Mouse (Mus musculus) spleen, postnatal 36 days (tissue): Measurements from ENCODE around the gene Zfp493.
"Not testable (repeated sequence)": the region's sequence is repeated elsewhere in the genome, so short reads cannot be mapped to it uniquely, and the experiment has no call there.

ENCODE experiments used
- DNase-seq, 2 experiments: peaks; one replicate each; pipeline ENCODE4 v3.0.0; 2022; ENCODE audit warnings: low spot score in 2 of 2, mixed read lengths in 1 of 2

The Zfp493 gene

DNA sequence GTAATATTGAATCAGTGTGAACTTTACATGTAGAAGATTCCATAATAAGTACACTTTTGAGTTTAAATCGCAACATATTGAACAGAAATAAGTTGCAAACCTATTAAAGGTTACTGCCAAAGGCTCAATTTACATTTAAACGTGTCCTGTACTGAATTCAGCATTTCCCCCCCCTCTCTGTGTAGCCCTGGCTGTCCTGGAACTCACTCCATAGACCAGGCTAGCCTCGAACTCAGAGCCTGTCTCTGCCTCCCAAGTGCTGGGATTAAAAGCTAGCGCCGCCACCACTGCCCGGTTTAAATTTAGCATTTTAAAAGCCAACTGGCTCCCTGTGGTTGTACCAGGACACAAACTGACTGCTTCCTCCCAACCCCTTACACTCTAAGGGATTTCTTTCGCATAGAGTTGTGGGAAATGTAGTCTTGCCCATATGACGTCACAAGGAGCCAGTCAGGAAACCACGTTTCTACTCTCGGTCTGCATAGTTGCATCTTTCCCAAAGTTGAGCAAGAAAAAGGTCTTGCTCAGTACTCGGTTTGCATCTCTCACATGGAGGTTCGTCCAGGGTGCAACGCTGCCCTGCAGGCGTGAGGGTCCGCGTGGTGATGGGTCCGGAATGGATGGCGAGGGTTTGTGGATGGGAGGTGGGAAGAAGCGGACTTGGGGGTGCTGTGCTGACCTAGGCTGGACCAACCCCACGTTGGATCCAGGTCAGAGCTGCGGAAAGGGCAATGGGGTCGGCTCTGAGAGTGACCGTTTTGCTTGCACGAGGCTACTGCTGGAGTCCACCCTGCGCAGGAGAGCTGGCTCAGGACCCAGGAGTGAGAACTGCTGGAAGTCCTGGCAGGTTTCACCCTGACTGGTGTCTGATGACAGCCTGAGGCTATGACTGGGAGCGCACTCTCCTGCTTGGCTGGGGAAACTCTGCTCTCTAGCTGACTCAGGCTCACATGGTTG, at the start of gene Zfp493:
Gene Zfp493 (plus strand): TSS at position 429 of the 957 bp plus-strand sequence.
- peak; percentile 68 to 75 for DNase-seq

DNA sequence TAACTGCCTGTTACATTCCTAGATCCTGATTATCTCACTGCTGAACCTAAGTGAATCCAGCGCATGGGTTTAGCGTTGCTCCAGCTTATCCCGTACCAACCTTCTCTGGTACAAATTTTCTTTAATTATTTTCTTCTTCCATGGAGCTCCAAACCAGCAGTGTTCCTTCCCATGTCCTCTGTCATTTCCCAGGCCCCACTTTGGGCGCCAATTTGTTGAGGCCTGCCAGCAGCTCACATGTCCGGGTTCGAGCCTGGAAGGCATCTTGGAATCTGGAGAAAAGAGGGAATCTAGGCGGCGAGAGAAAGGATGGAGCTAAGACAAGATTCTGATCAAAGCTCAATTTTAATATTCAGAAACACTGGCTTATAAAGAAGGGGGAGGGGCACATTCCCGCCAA, 45.1 kb upstream of the Zfp493 start:
- not testable (repeated sequence) for DNase-seq

DNA sequence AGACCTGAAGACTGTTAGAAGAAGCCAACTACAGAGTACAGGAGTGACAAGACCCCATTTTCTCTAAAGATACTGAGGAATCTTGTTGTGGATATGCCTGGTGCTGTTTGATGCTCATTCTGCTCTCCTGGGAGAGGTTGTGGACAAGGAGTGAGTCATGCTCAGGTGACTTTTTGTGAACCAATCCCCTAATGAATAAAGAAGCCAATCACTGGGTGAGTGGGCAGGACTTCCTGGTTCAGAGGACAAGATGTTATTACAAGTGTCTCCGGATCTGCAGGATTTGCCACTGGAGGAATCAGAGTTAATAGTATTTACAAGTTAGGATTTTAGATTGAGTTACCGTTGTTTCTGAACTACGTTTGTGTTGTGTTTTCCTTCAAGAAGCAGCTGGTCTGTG, 36.6 kb upstream of the Zfp493 start:
- no peak for DNase-seq

DNA sequence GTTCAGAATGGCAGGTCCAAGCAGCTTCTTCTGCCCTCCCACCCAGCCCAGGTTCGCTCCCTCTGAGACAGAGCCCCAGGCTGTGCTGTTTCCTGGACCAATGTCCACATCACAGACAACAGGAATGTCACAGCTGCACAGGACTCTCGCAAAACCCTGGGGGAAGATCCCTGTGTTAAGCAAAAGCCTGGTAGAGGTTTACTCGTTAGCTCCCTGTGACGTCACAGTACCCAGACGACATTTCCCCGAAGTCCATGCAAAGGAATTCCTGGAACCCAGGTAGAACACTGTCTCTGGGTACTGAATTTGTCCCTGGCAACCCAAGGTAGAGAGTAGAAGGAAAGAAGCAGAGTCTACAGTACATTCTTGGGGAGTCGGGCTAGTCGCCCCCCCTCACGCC, 35.6 kb upstream of the Zfp493 start:
- no peak for DNase-seq

DNA sequence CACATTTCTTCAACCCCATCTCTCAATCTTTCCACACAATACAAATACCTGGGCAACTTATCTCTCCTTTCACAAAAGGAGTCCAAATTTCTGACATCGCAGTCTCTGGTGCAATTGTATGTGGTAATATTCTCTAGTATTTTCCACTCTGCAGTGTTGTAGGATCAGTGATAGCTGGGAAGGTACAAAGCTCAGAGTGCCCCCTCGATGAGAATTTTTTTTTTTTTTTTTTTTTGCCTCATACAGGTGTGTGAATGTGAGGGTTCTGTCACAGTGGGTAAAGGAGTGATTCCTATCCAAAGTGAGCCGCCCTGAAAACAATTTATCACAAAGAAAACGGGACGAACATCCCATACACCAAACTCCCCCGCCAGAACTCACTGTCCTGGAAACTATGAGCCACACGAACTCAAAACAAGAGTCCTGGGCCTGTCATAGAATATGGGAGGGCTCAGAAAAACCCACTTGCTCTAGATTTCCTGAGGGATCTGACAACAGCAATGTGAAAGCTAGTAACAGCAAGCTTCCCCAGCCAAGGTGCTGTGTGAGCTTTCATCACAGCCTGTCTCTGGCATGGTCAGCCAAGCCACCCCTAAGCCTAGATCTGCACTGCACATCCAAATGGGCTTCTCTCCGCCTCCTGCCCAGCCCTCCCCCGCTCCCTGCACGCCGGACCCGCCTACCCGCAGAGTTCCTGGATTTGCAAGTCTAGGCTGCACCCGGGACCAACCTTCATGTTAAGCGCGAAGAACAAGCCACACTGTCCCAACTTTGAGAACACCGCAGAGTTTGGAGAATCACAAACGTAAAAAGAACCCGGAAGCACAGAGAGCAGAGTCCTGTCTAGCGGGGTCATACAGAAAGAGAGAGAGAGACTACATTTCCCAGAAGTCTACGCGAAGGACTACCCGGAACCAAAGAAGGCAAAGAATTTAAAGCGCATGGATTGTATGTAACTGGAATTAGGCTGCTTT, 24.9 kb upstream of the Zfp493 start, which contains the start of gene Zfp85:
Gene Zfp85 (minus strand): TSS at position 896 of the 974 bp plus-strand sequence.
- DNase-seq = peak; percentile 40 to 50

DNA sequence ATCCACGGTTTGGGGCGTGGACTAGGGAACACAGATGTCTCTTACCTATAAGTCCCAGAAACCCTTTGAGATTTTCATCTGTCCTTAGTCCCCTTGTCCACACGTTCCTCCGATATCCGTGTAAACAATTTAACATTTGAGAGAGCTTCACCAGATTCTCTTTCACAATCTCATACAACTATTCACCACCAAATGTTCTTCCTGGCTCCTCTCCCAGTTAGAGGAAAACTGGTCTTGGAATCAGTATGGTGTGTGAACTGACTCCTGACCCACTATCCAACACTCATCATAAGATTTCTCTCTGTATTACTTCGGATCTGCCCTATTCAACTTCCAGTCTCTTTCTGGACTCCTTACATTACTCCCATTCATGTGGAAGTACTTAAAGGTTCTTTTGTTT, 23.7 kb upstream of the Zfp493 start:
- DNase-seq = no peak

DNA sequence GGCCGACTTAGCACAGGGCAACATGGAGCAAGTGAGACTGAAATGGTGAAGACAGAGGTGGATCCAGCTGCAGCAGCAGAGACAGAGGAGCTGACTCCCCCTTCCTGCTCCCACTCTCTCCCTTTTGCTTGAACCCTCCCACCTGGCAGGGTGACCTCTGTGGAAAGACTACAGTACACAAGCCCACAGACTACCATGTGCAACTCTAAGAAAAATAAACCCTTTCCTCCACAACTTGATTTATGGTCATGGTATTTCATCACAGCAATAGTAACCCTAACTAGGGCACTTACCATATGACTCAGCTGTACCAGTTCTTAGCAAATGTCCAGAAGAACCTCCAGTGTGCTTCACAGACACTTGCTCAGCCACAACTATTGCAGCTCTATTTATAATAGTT, 19.5 kb upstream of the Zfp493 start:
- DNase-seq = no peak

DNA sequence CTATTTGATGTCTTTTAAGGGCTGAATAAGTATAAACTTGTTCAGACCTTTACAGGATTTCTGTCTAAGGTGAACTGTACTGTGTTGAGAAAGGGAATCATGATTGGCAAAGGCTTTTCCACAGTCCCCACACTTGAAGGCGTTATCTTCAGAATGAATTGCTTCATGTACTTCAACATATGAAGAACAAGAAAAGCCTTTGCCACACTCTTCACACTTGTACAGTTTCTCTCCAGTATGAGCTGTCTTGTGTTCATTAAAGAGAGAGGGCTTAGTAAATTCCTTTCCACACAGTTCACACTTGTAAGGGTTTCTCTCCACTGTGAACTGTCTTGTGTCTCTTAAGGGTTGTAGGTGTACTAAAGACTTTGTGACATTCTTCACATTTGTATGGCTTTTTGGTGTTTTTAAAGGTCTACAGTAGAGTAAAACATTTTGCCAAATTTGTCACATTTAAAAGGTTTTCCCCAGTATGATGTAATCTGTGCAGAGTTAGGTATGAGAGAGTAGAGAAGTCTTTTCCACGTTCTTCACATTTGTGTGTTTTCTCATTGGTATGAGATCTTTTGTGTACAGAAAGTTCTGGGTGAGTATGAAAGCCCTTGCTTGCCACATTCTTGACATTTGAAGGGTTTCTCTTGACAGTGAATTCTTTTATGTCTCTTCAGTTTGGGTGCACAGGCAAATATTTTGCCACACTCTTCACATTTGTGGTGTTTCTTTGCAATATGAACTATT, 16.3 kb upstream of the Zfp493 start:
- DNase-seq = no peak

DNA sequence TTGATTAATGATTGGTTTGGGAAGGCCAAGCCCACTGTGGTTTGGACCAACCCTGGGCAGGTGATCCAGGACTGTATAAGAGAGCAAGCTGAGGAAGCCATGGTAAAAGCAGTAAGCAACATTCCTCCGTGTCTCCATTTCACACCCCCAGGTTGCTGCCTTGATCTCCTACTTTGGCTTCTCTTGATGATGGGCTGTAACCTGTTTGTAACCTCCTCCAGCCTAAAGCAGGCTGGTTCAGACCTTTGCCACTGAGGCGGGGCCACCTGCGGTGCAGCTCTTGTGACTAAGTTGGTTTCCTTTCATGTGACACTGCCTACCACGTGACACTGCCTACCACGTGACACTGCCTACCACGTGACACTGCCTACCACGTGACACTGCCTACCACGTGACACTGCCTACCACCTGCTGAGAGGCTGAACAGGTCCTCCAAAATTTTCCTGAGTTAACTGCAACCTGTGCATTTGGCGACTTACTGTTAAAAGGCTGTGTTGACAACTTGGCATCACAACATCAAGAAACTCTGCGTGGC, 12.5 kb downstream of the Zfp493 start:
- DNase-seq = no peak

DNA sequence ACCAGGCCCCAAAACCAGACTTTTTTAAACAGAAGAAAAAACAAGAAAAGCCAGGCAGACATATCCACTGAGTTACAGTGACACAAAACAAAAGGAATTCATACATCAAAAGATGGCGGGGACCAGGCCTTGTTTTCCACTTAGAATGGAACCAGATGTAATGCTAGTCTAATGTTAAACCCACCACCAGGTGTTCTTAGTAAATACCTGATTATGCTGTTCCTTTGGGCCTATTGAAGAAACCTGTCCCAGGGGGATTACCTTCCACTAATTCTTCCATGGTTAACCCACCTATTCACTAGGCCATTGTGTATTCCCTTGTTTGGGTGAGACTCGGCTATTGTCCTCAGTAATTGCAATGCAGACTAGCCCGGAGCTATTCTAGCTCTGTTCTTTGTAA, 19.1 kb downstream of the Zfp493 start:
- no peak for DNase-seq

DNA sequence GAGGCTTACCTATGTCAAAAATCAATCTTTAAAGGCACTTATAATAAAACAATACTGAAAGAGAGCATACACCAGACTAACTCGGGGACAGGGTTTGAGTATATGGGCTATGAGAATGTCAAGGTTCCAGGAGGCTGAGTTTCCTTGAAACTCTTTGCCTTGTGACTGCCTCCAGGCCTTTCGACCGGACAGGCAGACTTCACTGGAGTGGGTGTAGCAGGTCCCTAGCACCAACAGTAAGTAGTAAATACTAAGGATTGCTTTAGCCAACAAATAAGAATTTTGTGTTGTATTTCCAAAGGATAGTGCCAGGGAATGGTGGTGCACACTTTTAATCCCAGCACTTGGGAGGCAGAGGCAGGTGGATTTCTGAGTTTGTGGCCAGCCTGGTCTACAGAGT, 19.7 kb downstream of the Zfp493 start:
- DNase-seq = not testable (repeated sequence)

DNA sequence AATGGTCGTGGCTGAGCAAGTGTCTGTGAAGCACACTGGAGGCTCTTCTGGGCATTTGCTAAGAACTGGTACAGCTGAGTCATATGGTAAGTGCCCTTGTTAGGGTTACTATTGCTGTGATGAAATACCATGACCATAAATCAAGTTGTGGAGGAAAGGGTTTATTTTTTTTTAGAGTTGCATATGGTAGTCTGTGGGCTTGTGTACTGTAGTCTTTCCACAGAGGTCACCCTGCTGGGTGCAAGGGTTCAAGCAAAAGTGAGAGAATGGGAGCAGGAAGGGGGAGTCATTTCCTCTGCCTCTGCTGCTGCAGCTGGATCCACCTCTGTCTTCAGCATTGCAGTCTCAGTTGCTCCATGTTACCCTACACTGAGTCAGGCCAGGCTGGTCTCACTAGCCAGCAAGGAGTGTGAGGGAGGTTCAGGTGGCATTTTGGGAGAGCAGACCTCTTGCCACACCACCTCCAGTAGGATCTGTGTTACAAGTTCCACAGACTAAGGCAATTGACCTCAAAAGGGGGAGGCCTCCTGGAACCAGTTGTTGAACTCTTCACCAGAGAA, 32.2 kb downstream of the Zfp493 start:
- DNase-seq = no peak

DNA sequence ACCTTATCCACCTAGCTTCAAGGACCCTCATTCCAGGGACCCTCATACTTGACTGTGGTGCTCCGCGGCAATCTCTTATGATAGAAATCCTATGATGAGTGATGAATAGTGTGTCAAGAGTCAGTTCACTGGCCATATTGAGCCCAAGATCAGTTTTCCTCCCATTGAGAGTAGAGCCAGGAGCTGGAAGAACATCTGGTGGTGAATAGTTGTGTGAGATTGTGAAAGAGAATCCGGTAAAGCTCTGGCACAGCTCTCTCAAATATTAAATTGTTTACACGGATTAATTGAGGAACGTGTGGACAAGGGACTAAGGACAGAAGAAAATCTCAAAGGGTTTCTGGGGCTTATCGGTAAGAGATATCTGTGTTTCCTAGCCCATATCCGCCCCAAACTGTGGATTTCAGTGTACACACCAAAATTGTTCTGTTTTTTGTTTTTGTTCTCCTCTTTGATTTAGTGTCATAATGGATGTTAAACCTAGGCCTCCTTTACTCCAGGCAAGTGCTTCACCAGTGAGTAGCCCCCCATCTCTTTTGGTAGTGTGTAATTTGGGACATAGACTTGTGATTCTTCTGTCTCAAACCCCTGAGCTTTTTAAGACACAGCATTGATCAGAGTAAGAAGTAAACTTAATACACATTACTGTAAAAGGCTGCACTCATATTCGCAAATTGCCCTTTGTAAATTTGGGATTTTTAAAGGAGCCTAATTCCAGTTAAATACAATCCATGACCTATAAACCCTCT, 33.6 kb downstream of the Zfp493 start:
- no peak for DNase-seq

DNA sequence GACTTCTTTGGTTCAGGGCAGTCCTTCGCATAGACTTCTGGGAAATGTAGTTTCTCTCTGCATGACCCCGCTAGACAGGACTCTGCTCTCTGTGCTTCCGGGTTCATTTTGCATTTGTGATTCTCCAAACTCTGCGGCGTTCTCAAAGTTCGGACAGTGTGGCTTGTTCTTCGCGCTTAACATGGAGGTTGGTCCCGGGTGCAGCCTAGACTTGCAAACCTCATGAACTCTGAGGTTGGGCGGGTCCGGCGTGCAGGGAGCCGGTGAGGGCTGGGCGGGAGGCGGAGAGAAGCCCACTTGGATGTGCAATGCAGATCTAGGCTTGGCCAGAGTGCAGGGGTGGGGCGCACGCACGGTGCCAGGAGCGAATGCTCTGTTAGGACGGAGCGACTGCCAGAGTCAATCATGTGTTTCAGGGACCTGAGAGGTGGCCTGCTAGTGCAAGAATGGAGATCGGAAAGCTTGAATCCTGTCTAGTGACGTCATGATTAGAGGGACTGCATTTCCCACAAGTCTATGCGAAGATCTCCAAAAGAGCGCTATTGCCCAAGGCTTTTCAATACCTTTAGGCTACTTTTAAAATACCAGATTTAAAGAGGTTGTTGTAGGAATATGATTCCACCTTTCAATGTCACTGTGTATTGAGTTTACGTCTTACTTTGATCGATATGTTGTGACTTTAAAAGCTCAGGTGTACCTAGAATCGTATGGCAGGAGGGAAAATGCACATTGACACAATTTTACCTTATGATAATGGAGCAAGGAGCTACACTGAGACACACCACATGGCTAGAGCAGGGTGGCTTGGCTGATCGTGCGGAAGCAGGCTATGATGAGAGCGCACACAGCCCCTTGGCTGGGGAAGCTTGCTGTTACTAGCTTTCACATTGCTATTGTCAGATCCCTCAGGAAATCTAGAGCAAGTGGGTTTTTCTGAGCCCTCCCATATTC, 34.5 kb downstream of the Zfp493 start, which contains the start of gene Zfp273:
Gene Zfp273 (plus strand): TSS at position 31 of the 951 bp plus-strand sequence.
- DNase-seq = peak; percentile 70 to 72

DNA sequence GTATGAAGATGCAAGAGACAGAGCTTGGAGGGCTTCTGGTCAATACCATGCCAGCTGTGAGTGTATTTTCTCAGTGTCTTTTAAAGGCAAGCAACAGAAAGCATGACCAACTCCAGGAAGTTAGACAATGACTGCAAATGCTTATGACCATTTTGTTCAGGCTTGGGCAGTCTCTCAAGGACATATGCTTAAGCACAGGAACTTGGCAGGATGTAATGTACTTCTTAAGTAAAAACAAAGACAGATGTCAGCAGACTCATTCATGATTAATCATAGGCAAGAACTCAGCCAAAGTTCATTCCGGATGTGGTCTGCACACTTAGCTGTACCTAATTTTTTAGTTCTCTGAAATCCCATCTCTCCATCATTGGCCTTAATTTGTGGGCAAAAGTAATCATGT, 39.1 kb downstream of the Zfp493 start:
- no peak for DNase-seq

DNA sequence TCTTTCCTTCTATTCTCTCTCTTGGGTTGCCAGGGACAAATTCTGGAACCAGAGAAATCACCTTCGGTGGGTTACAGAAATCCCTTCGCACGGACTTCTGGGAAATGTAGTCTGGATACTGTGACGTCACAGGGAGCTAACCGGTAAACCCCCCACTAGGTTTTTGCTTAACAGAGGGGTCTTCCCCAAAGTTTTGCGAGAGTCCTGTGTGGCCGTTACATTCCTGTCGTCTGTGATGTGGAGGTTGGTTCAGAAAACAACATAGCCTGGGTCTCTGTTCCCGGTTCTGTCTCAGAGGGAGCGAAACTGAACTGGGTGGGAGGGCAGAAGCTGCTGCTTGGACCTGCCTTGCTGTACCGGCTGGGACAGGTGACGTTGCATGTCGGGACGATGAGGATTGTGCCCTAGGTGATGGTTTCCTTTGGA, 51.4 kb downstream of the Zfp493 start, which contains the start of gene Gm10037:
Gene Gm10037 (plus strand): TSS at position 196 of the 426 bp plus-strand sequence.
- DNase-seq = peak; percentile 34 to 50

DNA sequence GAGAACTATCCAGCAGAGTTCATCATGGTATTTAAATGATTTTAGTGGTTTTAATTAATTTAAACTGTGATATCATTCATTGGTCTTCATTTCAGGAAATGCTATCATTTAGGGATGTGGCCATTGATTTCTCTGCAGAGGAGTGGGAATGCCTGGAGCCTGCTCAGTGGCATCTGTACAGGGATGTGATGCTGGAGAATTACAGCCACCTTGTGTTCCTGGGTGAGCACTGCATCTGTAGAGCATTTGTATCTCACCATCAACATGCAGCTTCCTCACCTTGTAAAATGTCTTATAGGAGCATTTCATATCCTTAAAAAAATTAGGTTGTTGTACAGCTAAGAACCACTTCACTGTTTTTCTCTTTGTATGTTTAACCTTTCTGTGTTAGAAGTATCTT, 53.6 kb downstream of the Zfp493 start:
- not testable (repeated sequence) for DNase-seq
